Mouse (Mus musculus): Measurements from ENCODE around the gene Isy1. TPM values are rescaled to one million over a fixed set of nuclear protein-coding genes. Genes with fewer than 3 reads are reported as not detected.
A peak's percentile ranks its signal among the peaks of the same experiment; 100 is the strongest.

The Isy1 gene
- polyA plus RNA-seq, 1 experiment from 2014 or later = 81.0 TPM

DNA sequence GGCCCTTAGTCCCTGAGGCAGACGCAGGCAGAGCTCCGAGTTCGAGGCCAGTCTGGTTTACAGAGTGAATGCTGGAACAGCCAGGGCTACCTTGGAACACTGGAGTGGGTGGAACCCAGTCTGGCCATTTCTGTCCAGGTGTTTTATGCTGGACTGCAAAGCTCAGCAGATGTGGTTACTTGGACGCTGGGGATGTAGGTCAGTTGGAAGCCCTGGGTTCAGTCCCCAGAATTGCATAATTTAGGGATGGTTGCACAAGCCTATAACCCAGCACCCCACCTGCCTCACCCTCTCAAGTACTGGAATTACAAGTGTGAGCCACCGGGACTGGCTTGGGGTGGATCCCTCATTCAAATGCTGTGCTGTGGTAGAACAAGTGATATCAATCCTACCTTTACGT, 27.6 kb upstream of the Isy1 start:
- WGBS = 82% methylated on average over 6 of the region's 6 CpGs
- Histone ChIP-seq H3K27ac (replicated peaks; ENCODE audit: low read depth, low read length) (no peak overlapping the region), H3K4me1 (ENCODE audit: control insufficient read depth, insufficient read depth, low read length) (no peaks in the 10 kb centered on the region), H3K4me2 (ENCODE audit: low read depth, low read length) (no peak overlapping the region), H3K9me3 (replicated peaks; ENCODE audit: control insufficient read depth, low read length) (no peaks in the 10 kb centered on the region), H3K36me3 (replicated peaks; ENCODE audit: control insufficient read depth, insufficient read depth, low read depth, low read length) (no peaks in the 10 kb centered on the region), H3K27me3 (ENCODE audit: control insufficient read depth, insufficient read depth, low read length) (no peaks in the 10 kb centered on the region), H3K4me3 (ENCODE audit: low read depth, low read length) (no peak overlapping the region), H3K9ac (replicated peaks; ENCODE audit: low read length) (no peak overlapping the region)
- DNase-seq (ENCODE audit: low spot score) (no peak), ATAC-seq (replicated peaks; ENCODE audit: insufficient number of reproducible peaks, low FRiP score, low TSS enrichment, low read depth) (no peak)

DNA sequence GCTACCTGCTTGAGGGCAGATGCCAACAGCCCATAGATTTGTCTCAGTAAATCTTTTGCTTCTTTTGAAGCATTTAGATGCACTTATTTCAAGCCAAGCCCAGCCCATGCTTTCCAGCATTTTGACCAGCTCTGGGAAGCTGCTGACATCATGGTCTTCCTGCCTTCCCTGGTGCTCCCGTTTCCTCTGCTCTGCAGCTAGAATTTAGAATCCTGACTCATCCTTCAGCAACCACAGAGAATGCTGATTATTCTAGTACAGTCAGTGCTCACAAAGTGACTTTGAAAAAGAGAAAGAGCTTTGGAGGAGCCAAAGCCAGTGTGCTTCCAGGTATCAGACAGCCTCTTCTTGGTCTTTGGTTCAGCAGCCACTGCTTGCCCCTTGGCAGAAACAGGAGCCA, 18.5 kb upstream of the Isy1 start:
- 69% methylated on average over 1 of the region's 1 CpGs for WGBS
- H3K4me3 ChIP-seq (ENCODE audit: low read depth, low read length) = no peak overlapping the region
- H3K27ac ChIP-seq (replicated peaks; ENCODE audit: low read depth, low read length) = no peak overlapping the region
- H3K9ac ChIP-seq (replicated peaks; ENCODE audit: low read length) = no peak overlapping the region
- H3K9me3 ChIP-seq (replicated peaks; ENCODE audit: control insufficient read depth, low read length) = no peaks in the 10 kb centered on the region
- no peaks in the 10 kb centered on the region for H3K4me1 ChIP-seq (ENCODE audit: control insufficient read depth, insufficient read depth, low read length)
- ATAC-seq (replicated peaks; ENCODE audit: insufficient number of reproducible peaks, low FRiP score, low TSS enrichment, low read depth) (no peak), DNase-seq (ENCODE audit: low spot score) (no peak)
- no peaks in the 10 kb centered on the region for H3K27me3 ChIP-seq (ENCODE audit: control insufficient read depth, insufficient read depth, low read length)
- H3K36me3 ChIP-seq (replicated peaks; ENCODE audit: control insufficient read depth, insufficient read depth, low read depth, low read length) = no peaks in the 10 kb centered on the region
- H3K4me2 ChIP-seq (ENCODE audit: low read depth, low read length) = no peak overlapping the region

- Histone ChIP-seq H3K9ac (replicated peaks; ENCODE audit: low read length) (no peak overlapping the region), H3K4me2 (ENCODE audit: low read depth, low read length) (no peak overlapping the region), H3K4me1 (ENCODE audit: control insufficient read depth, insufficient read depth, low read length) (no peaks in the 10 kb centered on the region), H3K9me3 (replicated peaks; ENCODE audit: control insufficient read depth, low read length) (no peaks in the 10 kb centered on the region), H3K36me3 (replicated peaks; ENCODE audit: control insufficient read depth, insufficient read depth, low read depth, low read length) (no peaks in the 10 kb centered on the region), H3K27me3 (ENCODE audit: control insufficient read depth, insufficient read depth, low read length) (no peaks in the 10 kb centered on the region), H3K27ac (replicated peaks; ENCODE audit: low read depth, low read length) (no peak overlapping the region), H3K4me3 (ENCODE audit: low read depth, low read length) (no peak overlapping the region)
- ATAC-seq (replicated peaks; ENCODE audit: insufficient number of reproducible peaks, low FRiP score, low TSS enrichment, low read depth) (no peak), DNase-seq (ENCODE audit: low spot score) (no peak)
- WGBS = 92% methylated on average over 4 of the region's 4 CpGs
These were observed 14.8 kb upstream of the Isy1 start for GRCm38 (mm10) chr6:87853446-87853845.

DNA sequence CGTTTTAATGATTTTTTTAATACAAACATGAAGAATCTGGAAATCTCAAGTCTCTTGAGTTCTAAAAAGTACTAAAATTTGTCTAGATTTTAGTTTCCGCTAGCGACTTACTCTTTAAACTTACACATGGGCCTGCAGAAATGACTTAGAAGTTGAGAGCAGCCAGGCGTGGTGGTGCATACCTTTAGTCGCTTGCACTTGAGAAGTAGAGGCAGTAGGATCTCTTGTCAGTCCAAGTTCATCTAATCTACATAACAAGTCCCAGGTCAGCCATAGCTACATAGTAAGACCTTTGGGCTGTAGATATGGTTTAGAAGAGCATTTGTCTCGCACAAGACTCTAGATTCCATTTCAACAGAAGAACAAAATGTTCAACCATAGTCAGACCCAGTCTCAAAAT, 13.3 kb upstream of the Isy1 start:
- no peak for ATAC-seq (replicated peaks; ENCODE audit: insufficient number of reproducible peaks, low FRiP score, low TSS enrichment, low read depth)

DNA sequence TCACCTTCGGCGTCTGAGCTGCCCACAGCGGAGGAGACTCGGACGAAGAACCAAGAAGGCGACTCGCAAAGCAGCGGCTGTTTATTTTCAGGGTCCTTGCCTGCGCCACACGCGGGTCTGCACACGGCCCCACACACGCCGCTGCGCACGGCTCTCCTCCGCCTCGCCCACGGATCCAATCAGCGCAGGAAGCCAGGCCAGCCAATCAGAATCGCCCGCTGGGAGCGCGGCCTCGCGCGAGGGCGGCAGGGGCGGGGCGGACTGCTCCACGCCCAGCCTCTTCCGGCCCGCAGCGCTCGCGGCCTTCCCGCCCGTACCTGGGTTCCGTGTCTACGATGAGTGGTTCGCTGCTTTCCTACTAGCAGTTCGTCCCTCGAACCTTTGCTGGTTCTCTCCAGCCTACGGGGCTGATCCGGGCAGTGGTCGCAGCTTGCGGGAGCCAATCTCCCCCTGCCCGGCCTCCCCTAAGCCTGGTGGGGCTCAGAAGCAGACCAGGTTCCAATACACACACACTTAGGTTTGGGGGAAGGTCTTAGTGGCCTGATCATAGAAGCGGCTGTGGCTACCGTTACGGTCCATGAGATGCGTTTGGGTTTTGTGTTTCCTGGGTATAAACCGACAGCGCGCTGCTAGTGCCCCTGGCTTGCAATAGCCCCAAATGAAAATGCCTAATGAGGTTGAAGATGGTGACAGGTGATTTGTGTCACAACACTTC, 12.5 kb upstream of the Isy1 start, which contains the start of gene Cnbp:
Cnbp (minus strand) TSS at position 207 of the 715 bp plus-strand sequence.
- no peaks in the 10 kb centered on the region for H3K36me3 ChIP-seq (replicated peaks; ENCODE audit: control insufficient read depth, insufficient read depth, low read depth, low read length)
- DNase-seq (ENCODE audit: low spot score) (peak; percentile 98), ATAC-seq (replicated peaks; ENCODE audit: insufficient number of reproducible peaks, low FRiP score, low TSS enrichment, low read depth) (peak; percentile 96)
- H3K4me3 ChIP-seq (ENCODE audit: low read depth, low read length) = peak within 1 kb of the TSS; percentile 74
- H3K4me2 ChIP-seq (ENCODE audit: low read depth, low read length) = peak within 1 kb of the TSS; percentile 76
- peak within 1 kb of the TSS; percentile 91 for H3K27ac ChIP-seq (replicated peaks; ENCODE audit: low read depth, low read length)
- WGBS = under 1% methylated on average over 55 of the region's 55 CpGs
- no peaks in the 10 kb centered on the region for H3K4me1 ChIP-seq (ENCODE audit: control insufficient read depth, insufficient read depth, low read length)
- H3K27me3 ChIP-seq (ENCODE audit: control insufficient read depth, insufficient read depth, low read length) = no peaks in the 10 kb centered on the region
- no peaks in the 10 kb centered on the region for H3K9me3 ChIP-seq (replicated peaks; ENCODE audit: control insufficient read depth, low read length)
- H3K9ac ChIP-seq (replicated peaks; ENCODE audit: low read length) = peak within 1 kb of the TSS; percentile 92

More for the DNA sequence above, 13.3 kb upstream of the Isy1 start:
- H3K4me1 ChIP-seq (ENCODE audit: control insufficient read depth, insufficient read depth, low read length) = no peaks in the 10 kb centered on the region
- H3K4me3 ChIP-seq (ENCODE audit: low read depth, low read length) = no peak overlapping the region
- no peaks in the 10 kb centered on the region for H3K9me3 ChIP-seq (replicated peaks; ENCODE audit: control insufficient read depth, low read length)
- H3K27me3 ChIP-seq (ENCODE audit: control insufficient read depth, insufficient read depth, low read length) = no peaks in the 10 kb centered on the region
- 85% methylated on average over 6 of the region's 6 CpGs for WGBS
- no peak overlapping the region for H3K9ac ChIP-seq (replicated peaks; ENCODE audit: low read length)
- H3K36me3 ChIP-seq (replicated peaks; ENCODE audit: control insufficient read depth, insufficient read depth, low read depth, low read length) = no peaks in the 10 kb centered on the region
- H3K27ac ChIP-seq (replicated peaks; ENCODE audit: low read depth, low read length) = no peak overlapping the region
- no peak for DNase-seq (ENCODE audit: low spot score)
- H3K4me2 ChIP-seq (ENCODE audit: low read depth, low read length) = no peak overlapping the region

GRCm38 (mm10) chr6:87850155-87850899, 11.7 kb upstream of the Isy1 start:
- Histone ChIP-seq H3K9me3 (replicated peaks; ENCODE audit: control insufficient read depth, low read length) (no peaks in the 10 kb centered on the region), H3K27me3 (ENCODE audit: control insufficient read depth, insufficient read depth, low read length) (no peaks in the 10 kb centered on the region), H3K36me3 (replicated peaks; ENCODE audit: control insufficient read depth, insufficient read depth, low read depth, low read length) (peaks cover 3% of the 10 kb centered on the region), H3K9ac (replicated peaks; ENCODE audit: low read length) (peak overlapping the region; percentile 92), H3K4me1 (ENCODE audit: control insufficient read depth, insufficient read depth, low read length) (no peaks in the 10 kb centered on the region), H3K4me2 (ENCODE audit: low read depth, low read length) (peak overlapping the region; percentile 59), H3K27ac (replicated peaks; ENCODE audit: low read depth, low read length) (peak overlapping the region; percentile 86), H3K4me3 (ENCODE audit: low read depth, low read length) (peak overlapping the region; percentile 74)
- under 1% methylated on average over 73 of the region's 73 CpGs for WGBS
- DNase-seq (ENCODE audit: low spot score) (peak; percentile 36), ATAC-seq (replicated peaks; ENCODE audit: insufficient number of reproducible peaks, low FRiP score, low TSS enrichment, low read depth) (peak; percentile 68)

GRCm38 (mm10) chr6:87849780-87850154, 11.2 kb upstream of the Isy1 start:
- under 1% methylated on average over 8 of the region's 8 CpGs for WGBS
- Histone ChIP-seq H3K4me1 (ENCODE audit: control insufficient read depth, insufficient read depth, low read length) (no peaks in the 10 kb centered on the region), H3K9ac (replicated peaks; ENCODE audit: low read length) (peak overlapping the region; percentile 92), H3K36me3 (replicated peaks; ENCODE audit: control insufficient read depth, insufficient read depth, low read depth, low read length) (peaks cover 7% of the 10 kb centered on the region), H3K27me3 (ENCODE audit: control insufficient read depth, insufficient read depth, low read length) (no peaks in the 10 kb centered on the region), H3K4me3 (ENCODE audit: low read depth, low read length) (peak overlapping the region; percentile 74), H3K9me3 (replicated peaks; ENCODE audit: control insufficient read depth, low read length) (no peaks in the 10 kb centered on the region), H3K27ac (replicated peaks; ENCODE audit: low read depth, low read length) (no peak overlapping the region; the same call in 1 of the 2 replicates), H3K4me2 (ENCODE audit: low read depth, low read length) (peak overlapping the region; percentile 59)
- DNase-seq (ENCODE audit: low spot score) = peak; percentile 59
- ATAC-seq (replicated peaks; ENCODE audit: insufficient number of reproducible peaks, low FRiP score, low TSS enrichment, low read depth) = no peak

- no peak overlapping the region for H3K9ac ChIP-seq (replicated peaks; ENCODE audit: low read length)
- no peak overlapping the region for H3K4me2 ChIP-seq (ENCODE audit: low read depth, low read length)
- WGBS = 72% methylated on average over 1 of the region's 1 CpGs
- ATAC-seq (replicated peaks; ENCODE audit: insufficient number of reproducible peaks, low FRiP score, low TSS enrichment, low read depth) (no peak), DNase-seq (ENCODE audit: low spot score) (no peak)
- H3K9me3 ChIP-seq (replicated peaks; ENCODE audit: control insufficient read depth, low read length) = no peaks in the 10 kb centered on the region
- H3K4me1 ChIP-seq (ENCODE audit: control insufficient read depth, insufficient read depth, low read length) = no peaks in the 10 kb centered on the region
- H3K27me3 ChIP-seq (ENCODE audit: control insufficient read depth, insufficient read depth, low read length) = no peaks in the 10 kb centered on the region
- H3K27ac ChIP-seq (replicated peaks; ENCODE audit: low read depth, low read length) = no peak overlapping the region
- peaks cover 7% of the 10 kb centered on the region for H3K36me3 ChIP-seq (replicated peaks; ENCODE audit: control insufficient read depth, insufficient read depth, low read depth, low read length)
- no peak overlapping the region for H3K4me3 ChIP-seq (ENCODE audit: low read depth, low read length)
These were observed 8.2 kb upstream of the Isy1 start for GRCm38 (mm10) chr6:87846813-87847212.

Measured in embryonic facial prominence, embryonic 11.5 days (tissue).